ENCODE assay signal across 23 mouse cellular contexts in genomic region chr1:106883369-106883768, GRCm38 (mm10). TPM values are rescaled to one million over a fixed set of nuclear protein-coding genes. Genes with fewer than 3 reads are reported as not detected.
A peak's percentile ranks its signal among the peaks of the same experiment; 100 is the strongest.
DNase-seq lines count a peak whose midpoint lies in the region; ATAC-seq and TF ChIP-seq lines count a peak whose summit lies in the region.
"Had no signal": no experiment of that assay in that cellular context is flagged by ENCODE, and none has a peak within 500 bp of the region (broad histone marks: within the 10 kb centered on the region; RNA-seq: fewer than 3 reads in every experiment).

No protein-coding gene starts in this region.

- DNase-seq in 3T3-L1 (ENCODE audit: low read depth, low spot score): peak; percentile 29
- peak; percentile 67 for DNase-seq in Muller cell, postnatal 12 days (ENCODE audit: inconsistent ontology term)
- no peak for DNase-seq in ovary, postnatal 14 days (ENCODE audit: low spot score)
- DNase-seq in lung, adult 2 months: no peak
- DNase-seq in thymus, postnatal 0 days (ENCODE audit: low spot score): no peak
- DNase-seq in thymus, adult 18-20 months: no peak
- DNase-seq: adrenal gland, adult 8-10 months; adrenal gland, postnatal 36 days; cerebellum, adult 11 months; cerebellum, adult 8-10 months; forebrain, postnatal 0 days; gastrocnemius, adult 2 months; gastrocnemius, postnatal 25 days had no signal

- WGBS in lung, adult 2 months: 48% methylated on average over 5 of the region's 5 CpGs

- peak; percentile 45; the same call in 1 of the 2 replicates for ATAC-seq in common myeloid progenitor, adult 5-6 weeks (replicated peaks; ENCODE audit: low read depth, poor library complexity, severe bottlenecking)
- ATAC-seq in megakaryocyte, adult 5-6 weeks (ENCODE audit: poor library complexity, severe bottlenecking): peak; percentile 38
- ATAC-seq: forebrain, embryonic 13.5 days had no signal

- H3K4me1 ChIP-seq in lung, adult 2 months (ENCODE audit: control insufficient read depth, insufficient read depth, low read length): no peaks in the 10 kb centered on the region
- H3K4me1 ChIP-seq: embryonic facial prominence, embryonic 13.5 days; forebrain, embryonic 13.5 days; heart, embryonic 15.5 days; hindbrain, embryonic 13.5 days; intestine, embryonic 15.5 days had no signal

- TF ChIP-seq CTCF in lung, adult 2 months (IDR thresholded peaks at IDR 0.05; ENCODE audit: insufficient read depth, low read length): no peak

- TF ChIP-seq POLR2A in lung, adult 2 months (IDR thresholded peaks at IDR 0.05; ENCODE audit: borderline replicate concordance, extremely low read depth, low read depth, low read length): no peak

- H3K4me3 ChIP-seq in lung, adult 2 months (replicated peaks; ENCODE audit: extremely low read depth, low read depth, low read length): no peak overlapping the region
- H3K4me3 ChIP-seq: embryonic facial prominence, embryonic 13.5 days; forebrain, embryonic 13.5 days; gastrocnemius, adult 2 months; heart, embryonic 15.5 days; hindbrain, embryonic 13.5 days; intestine, embryonic 15.5 days had no signal

RNA-seq across cellular contexts. Expression of gene Serpinb5, which starts 22.4 kb away (rescaled TPM):
- total RNA-seq in common myeloid progenitor, adult 5-6 weeks (2017): not detected in 2 replicates
- total RNA-seq in megakaryocyte, adult 5-6 weeks (2015): not detected in 2 replicates
- not detected in 2 replicates for total RNA-seq in megakaryocyte, adult 5-6 weeks (2017)
- 4.0 TPM in 1 of 2 replicates, not detected in the other for polyA plus RNA-seq in lung, adult 2 months (2012; rRNA removed)
- 5.6 and 8.3 TPM in 2 replicates for polyA plus RNA-seq in thymus, postnatal 0 days (2015; fragmentation: Nextera tagmentation; extraction: Ambion mirVana)
- total RNA-seq: adrenal gland, adult 8-10 months; adrenal gland, postnatal 36 days; forebrain, postnatal 0 days; gastrocnemius, adult 2 months; gastrocnemius, postnatal 25 days; hematopoietic stem cell, adult 5-6 weeks had no signal
- polyA plus RNA-seq: forebrain, embryonic 13.5 days; G1E; hindbrain, embryonic 13.5 days had no signal

RNA-seq across cellular contexts. Expression of gene Serpinb12, which starts 50.9 kb away (rescaled TPM):
- total RNA-seq in common myeloid progenitor, adult 5-6 weeks (2017): not detected in 2 replicates
- not detected in 2 replicates for total RNA-seq in megakaryocyte, adult 5-6 weeks (2015)
- not detected in 2 replicates for total RNA-seq in megakaryocyte, adult 5-6 weeks (2017)
- polyA plus RNA-seq in lung, adult 2 months (2012; rRNA removed): 44.7 TPM in 1 of 2 replicates, not detected in the other
- 4.3 and 5.4 TPM in 2 replicates for polyA plus RNA-seq in thymus, postnatal 0 days (2015; fragmentation: Nextera tagmentation; extraction: Ambion mirVana)
- total RNA-seq: adrenal gland, adult 8-10 months; adrenal gland, postnatal 36 days; forebrain, postnatal 0 days; gastrocnemius, adult 2 months; gastrocnemius, postnatal 25 days; heart, postnatal 14 days; hematopoietic stem cell, adult 5-6 weeks had no signal
- polyA plus RNA-seq: forebrain, embryonic 13.5 days; forebrain, postnatal 0 days; G1E; hindbrain, embryonic 13.5 days had no signal

Comparison
In these comparisons a context has a peak if more than half of its experiments do, and no peak if none do; other contexts are left out.
1. DNase-seq: peak in 3T3-L1 (single experiment) and Muller cell, postnatal 12 days (single experiment); none in ovary, postnatal 14 days (single experiment), lung, adult 2 months (single experiment), thymus, postnatal 0 days (single experiment) and thymus, adult 18-20 months (0 of 2).